Mouse (Mus musculus) adrenal gland, adult (tissue): ENCODE results near the gene Acot12.

Experiments
- DNase-seq, 2 experiments: peaks; one replicate each; pipeline ENCODE4 v3.0.0; 2022 to 2023; ENCODE audit warnings: low spot score in 1 of 2; ENCODE audit not compliant: inconsistent age in 2 of 2

Gene Acot12

GRCm38 (mm10) chr13:91814670-91815069 is 73.4 kb downstream of the Acot12 start:
- DNase-seq = no peak

GRCm38 (mm10) chr13:91823735-91824134 is 82.4 kb downstream of the Acot12 start:
- no peak for DNase-seq

DNA sequence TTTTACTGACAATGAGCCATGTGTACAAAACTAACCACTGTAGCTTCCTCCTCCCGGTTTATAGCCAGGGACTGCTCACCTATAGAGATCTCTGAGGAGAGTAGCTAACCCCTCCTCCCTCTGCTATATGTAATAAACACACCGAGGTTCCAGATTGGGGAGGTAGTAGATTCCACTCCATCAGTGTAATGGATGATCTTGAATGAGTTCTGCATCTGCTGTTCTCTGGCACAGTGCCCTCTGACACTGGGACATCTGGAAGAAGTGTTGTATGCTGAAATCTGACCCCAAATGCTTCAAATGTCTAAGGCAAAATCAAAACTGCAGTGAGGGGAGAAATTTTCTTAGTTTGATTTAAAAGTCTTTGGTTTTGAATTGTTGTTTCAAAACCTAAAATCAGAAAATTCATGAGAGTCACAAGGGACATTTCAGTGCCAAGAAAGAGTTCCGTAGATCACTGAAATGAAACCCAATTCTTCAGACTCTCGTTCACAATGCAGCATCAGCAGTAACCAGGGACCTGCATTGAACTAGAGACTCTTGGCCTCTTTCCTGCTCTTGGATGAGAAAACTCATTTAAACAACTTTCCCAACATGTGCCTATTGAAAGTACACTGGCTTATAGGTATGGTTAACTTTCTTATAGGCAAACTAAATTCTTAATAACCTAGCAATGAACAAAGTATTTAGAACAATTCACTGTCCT is 83.7 kb downstream of the Acot12 start:
- DNase-seq = no peak

GRCm38 (mm10) chr13:91826066-91826465 is 84.8 kb downstream of the Acot12 start:
- no peak for DNase-seq

DNA sequence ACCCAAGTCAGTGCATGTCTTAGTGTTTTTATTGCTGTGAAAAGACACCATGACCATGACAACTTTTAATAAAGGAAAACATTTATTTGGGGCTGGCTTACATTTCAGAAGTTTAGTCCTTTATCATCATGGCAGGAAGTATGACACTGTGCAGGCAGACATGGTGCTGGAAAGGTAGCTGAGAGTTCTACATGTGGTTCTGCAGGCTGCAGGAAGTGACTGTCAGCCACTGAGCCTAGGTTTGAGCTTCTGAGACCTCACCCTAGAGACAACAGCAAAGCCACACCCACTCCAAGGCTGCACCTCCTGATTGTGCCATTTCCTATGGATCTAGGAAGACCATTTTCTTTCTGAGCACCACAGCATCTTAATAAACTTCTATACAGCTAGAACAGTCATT is 86.6 kb downstream of the Acot12 start:
- DNase-seq = no peak
